In genomic region chr15:16411686-16412085, GRCm38 (mm10) we compare ENCODE assay signal across 23 mouse cellular contexts.
DNase-seq lines count a peak whose midpoint lies in the region; ATAC-seq and TF ChIP-seq lines count a peak whose summit lies in the region.
"Had no signal": no experiment of that assay in that cellular context is flagged by ENCODE, and none has a peak within 500 bp of the region (broad histone marks: within the 10 kb centered on the region; RNA-seq: fewer than 3 reads in every experiment).

No protein-coding gene starts in this region.

- no peaks in the 10 kb centered on the region for H3K27me3 ChIP-seq in G1E (ENCODE audit: insufficient read depth, low read length)
- H3K27me3 ChIP-seq in MEL (ENCODE audit: control insufficient read depth in 1 of 2, insufficient read depth in 2 of 2, low read length in 2 of 2) = no peaks in the 10 kb centered on the region
- no peaks in the 10 kb centered on the region for H3K27me3 ChIP-seq in kidney, adult 2 months (replicated peaks; ENCODE audit: control insufficient read depth, insufficient read depth, low read length)
- H3K27me3 ChIP-seq: CH12.LX, Patski had no signal

- no peaks in the 10 kb centered on the region for H3K79me2 ChIP-seq in MEL (ENCODE audit: control insufficient read depth, insufficient read depth, low read length, poor library complexity)

- TF ChIP-seq EP300 in MEL (IDR thresholded peaks at IDR 0.05; ENCODE audit: low read depth in 1 of 2, low read length in 2 of 2) = peak; percentile 57 to 61; a peak in 3 of 4 replicates

- H3K9me3 ChIP-seq in G1E (replicated peaks) (no peaks in the 10 kb centered on the region), MEL (replicated peaks; ENCODE audit: insufficient read depth, low read length) (no peaks in the 10 kb centered on the region)

- TF ChIP-seq POLR2A in MEL (IDR thresholded peaks at IDR 0.05; ENCODE audit: control insufficient read depth in 1 of 2, insufficient read depth in 1 of 2, low read depth in 1 of 2, low read length in 2 of 2, poor library complexity in 1 of 2) = no peak
- TF ChIP-seq POLR2A in kidney, adult 2 months (IDR thresholded peaks at IDR 0.05; ENCODE audit: low read depth, low read length) = no peak

- H3K4me1 ChIP-seq in G1E (ENCODE audit: insufficient read depth, low read depth, low read length) (peaks cover 10% of the 10 kb centered on the region), MEL (ENCODE audit: control insufficient read depth in 1 of 2, insufficient read depth in 2 of 2, low read length in 2 of 2) (no peaks in the 10 kb centered on the region)
- no peaks in the 10 kb centered on the region for H3K4me1 ChIP-seq in kidney, adult 2 months (ENCODE audit: control insufficient read depth, insufficient read depth, low read length)

- peak; percentile 88 for ATAC-seq in G1E (ENCODE audit: extremely low read depth, insufficient number of reproducible peaks, low FRiP score, poor library complexity, severe bottlenecking)
- ATAC-seq: activated CD4-positive, CD25-positive, alpha-beta regulatory T cell, adult 4 months; CD4-positive, CD25-positive, alpha-beta regulatory T cell, adult 4 months; Patski had no signal

- no peaks in the 10 kb centered on the region for H3K36me3 ChIP-seq in G1E (replicated peaks)
- H3K36me3 ChIP-seq in MEL (ENCODE audit: control insufficient read depth in 1 of 2, insufficient read depth in 2 of 2, low read length in 2 of 2) = peaks cover 0 to 4% of the 10 kb centered on the region in 2 experiments; a peak in 1 of 4 replicates
- no peaks in the 10 kb centered on the region for H3K36me3 ChIP-seq in kidney, adult 2 months (ENCODE audit: control insufficient read depth, insufficient read depth, low read length)

- no peak for TF ChIP-seq RAD21 in MEL (IDR thresholded peaks at IDR 0.05; ENCODE audit: low read depth, low read length)

- TF ChIP-seq CTCF in G1E (IDR thresholded peaks at IDR 0.05; ENCODE audit: low read depth, low read length) (no peak), MEL (IDR thresholded peaks at IDR 0.05 in 2 of 3, conservative IDR thresholded peaks at IDR 0.05 in 1 of 3; ENCODE audit: control insufficient read depth in 1 of 3, insufficient read depth in 1 of 3, low read depth in 2 of 3, low read length in 3 of 3, poor library complexity in 1 of 3, severe bottlenecking in 1 of 3) (no peak)
- no peak for TF ChIP-seq CTCF in kidney, adult 2 months (conservative IDR thresholded peaks at IDR 0.05; ENCODE audit: insufficient read depth, insufficient read length, low read depth, low read length)

- no peak overlapping the region for H3K9ac ChIP-seq in MEL (ENCODE audit: control insufficient read depth, low read depth, low read length, poor library complexity, severe bottlenecking)

- H3K4me3 ChIP-seq in G1E (ENCODE audit: low read depth, low read length) (no peak overlapping the region), MEL (ENCODE audit: control insufficient read depth in 1 of 2, insufficient read depth in 1 of 2, low read depth in 2 of 2, low read length in 2 of 2) (no peak overlapping the region)
- no peak overlapping the region for H3K4me3 ChIP-seq in kidney, adult 2 months (ENCODE audit: insufficient read depth, low read depth, low read length)

- DNase-seq in 416B (ENCODE audit: low read depth) = peak; percentile 23
- DNase-seq in G1E (ENCODE audit: low spot score) = no peak
- peak; percentile 19 for DNase-seq in MEL (ENCODE audit: low read depth, low spot score)
- DNase-seq in ovary, postnatal 14 days (ENCODE audit: low spot score) = no peak
- no peak for DNase-seq in kidney, adult 2 months
- DNase-seq in gastrocnemius, postnatal 10 days = no peak
- DNase-seq: adrenal gland, adult 2 months; adrenal gland, adult 8-10 months; adrenal gland, postnatal 10 days; adrenal gland, postnatal 14 days; adrenal gland, postnatal 25 days; adrenal gland, postnatal 36 days; B cell, adult 2 months; cerebellum, adult 11 months; cerebellum, adult 11-12 months; cerebellum, adult 18-20 months; cerebellum, adult 2 months; cerebellum, adult 8-10 months; cerebellum, adult 9-10 months had no signal

- 81% methylated on average over 1 of the region's 1 CpGs for WGBS in kidney, adult 2 months

- H3K27ac ChIP-seq in MEL (ENCODE audit: control insufficient read depth, low read depth, low read length) = no peak overlapping the region
- H3K27ac ChIP-seq in kidney, adult 2 months (ENCODE audit: insufficient read depth, low read depth, low read length) = no peak overlapping the region

TF ChIP-seq in MEL, 35 proteins besides CTCF, POLR2A, EP300 and RAD21:
- TF ChIP-seq GATA1 (IDR thresholded peaks at IDR 0.05; ENCODE audit: low read depth, low read length) (peak; percentile 50), TCF12 (IDR thresholded peaks at IDR 0.05; ENCODE audit: low read depth, low read length) (peak; percentile 66; the same call in 1 of the 2 replicates), SIN3A (IDR thresholded peaks at IDR 0.05; ENCODE audit: low read length) (no peak), POLR2AphosphoS5 (IDR thresholded peaks at IDR 0.05; ENCODE audit: borderline replicate concordance, low read depth, low read length) (no peak), ETS1 (IDR thresholded peaks at IDR 0.05; ENCODE audit: low read depth, low read length) (peak; percentile 42; the same call in 1 of the 2 replicates), NRF1 (IDR thresholded peaks at IDR 0.05; ENCODE audit: insufficient read depth, low read depth, low read length, poor library complexity, severe bottlenecking) (no peak), JUND (IDR thresholded peaks at IDR 0.05; ENCODE audit: low read depth, low read length) (no peak), MXI1 (IDR thresholded peaks at IDR 0.05; ENCODE audit: low read depth, low read length) (no peak), CHD2 (IDR thresholded peaks at IDR 0.05; ENCODE audit: low read length) (no peak), ZNF384 (IDR thresholded peaks at IDR 0.05; ENCODE audit: low read depth, low read length) (no peak), GABPA (IDR thresholded peaks at IDR 0.05; ENCODE audit: low read depth, low read length) (no peak), TBP (IDR thresholded peaks at IDR 0.05; ENCODE audit: low read depth, low read length) (no peak), ZMIZ1 (IDR thresholded peaks at IDR 0.05; ENCODE audit: low read depth, low read length) (no peak)
TF ChIP-seq in MEL: peak in this region for 3.

Comparison
In these comparisons a context has a peak if more than half of its experiments do, and no peak if none do; other contexts are left out.
1. DNase-seq: peak in 416B (single experiment) and MEL (single experiment); none in G1E (single experiment), ovary, postnatal 14 days (single experiment), kidney, adult 2 months (single experiment) and gastrocnemius, postnatal 10 days (single experiment).